Mouse (Mus musculus): ENCODE measurements around the gene Cd38. TPM values are rescaled to one million over a fixed set of nuclear protein-coding genes. Genes with fewer than 3 reads are reported as not detected.

Cd38 gene
- polyA plus RNA-seq, 1 experiment = 4.9 TPM

GRCm38 (mm10) chr5:43959884-43960440 is 91.6 kb downstream of the Cd38 start:
- no peak overlapping the region for H3K27ac ChIP-seq (ENCODE audit: insufficient read depth, low read length)
- no peaks in the 10 kb centered on the region for H3K4me1 ChIP-seq (ENCODE audit: control insufficient read depth, insufficient read depth, low read length)
- TF ChIP-seq CTCF (IDR thresholded peaks at IDR 0.05; ENCODE audit: extremely low read depth, insufficient read depth, low read length) (no peak), POLR2A (IDR thresholded peaks at IDR 0.05; ENCODE audit: extremely low read depth, insufficient read depth, low read length) (no peak)
- H3K4me3 ChIP-seq (ENCODE audit: insufficient read depth, low read length) = no peak overlapping the region

GRCm38 (mm10) chr5:43961056-43961455 is 92.7 kb downstream of the Cd38 start:
- Histone ChIP-seq H3K27ac (ENCODE audit: insufficient read depth, low read length) (no peak overlapping the region), H3K4me1 (ENCODE audit: control insufficient read depth, insufficient read depth, low read length) (no peaks in the 10 kb centered on the region), H3K4me3 (ENCODE audit: insufficient read depth, low read length) (no peak overlapping the region)
- no peak for TF ChIP-seq POLR2A (IDR thresholded peaks at IDR 0.05; ENCODE audit: extremely low read depth, insufficient read depth, low read length)
- no peak for TF ChIP-seq CTCF (IDR thresholded peaks at IDR 0.05; ENCODE audit: extremely low read depth, insufficient read depth, low read length)

Other genes with a start within 250 kb of the Cd38 start
- gene Cc2d2a, start 206.2 kb upstream of the Cd38 start, polyA plus RNA-seq (2012; rRNA removed) = 16.3 and 18.3 TPM in 2 replicates
- 0.11 and 0.17 TPM in 2 replicates for gene Bst1, start 49.7 kb upstream of the Cd38 start, polyA plus RNA-seq (2012; rRNA removed)
- 68.9 and 71.1 TPM in 2 replicates for gene Fbxl5, start 46.9 kb upstream of the Cd38 start, polyA plus RNA-seq (2012; rRNA removed)
- gene Gm7879, start 44.6 kb downstream of the Cd38 start, polyA plus RNA-seq (2012; rRNA removed) = 0.42 and 0.72 TPM in 2 replicates
- gene Fgfbp1, start 113.2 kb downstream of the Cd38 start, polyA plus RNA-seq (2012; rRNA removed) = 2.9 and 4.3 TPM in 2 replicates
- gene Prom1, start 233.5 kb downstream of the Cd38 start, polyA plus RNA-seq (2012; rRNA removed) = 18.4 and 20.7 TPM in 2 replicates